23 mouse cellular contexts compared by ENCODE assay signal in the genomic region with DNA sequence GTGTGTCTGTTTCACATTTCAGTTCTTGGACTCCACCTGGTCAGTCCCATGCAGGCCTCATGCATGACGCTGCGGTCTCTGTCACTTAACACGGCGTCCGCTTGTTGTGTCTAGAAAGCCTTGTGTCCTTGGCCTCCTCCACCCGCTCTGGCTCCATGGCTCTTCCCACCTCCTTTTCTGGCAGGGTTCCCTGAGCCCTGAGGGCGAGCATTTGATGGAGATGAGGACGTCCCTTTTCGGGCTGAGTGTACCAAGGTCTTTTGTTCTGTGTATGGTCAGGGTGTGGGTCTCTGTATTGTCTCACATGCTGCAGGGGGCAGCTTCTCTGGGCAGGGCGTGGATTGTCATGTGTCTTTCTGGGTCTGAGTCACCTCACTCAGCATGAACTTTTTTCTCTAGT.
DNase-seq lines count a peak whose midpoint lies in the region; TF ChIP-seq lines count a peak whose summit lies in the region.
"Had no signal": no experiment of that assay in that cellular context is flagged by ENCODE, and none has a peak within 500 bp of the region (broad histone marks: within the 10 kb centered on the region; RNA-seq: fewer than 3 reads in every experiment).

No protein-coding gene starts in this region.

- H3K27ac ChIP-seq in gastrocnemius, adult 2 months: no peak overlapping the region
- H3K27ac ChIP-seq: forebrain, embryonic 12.5 days; heart, adult 2 months; heart, embryonic 15.5 days; hindbrain, embryonic 15.5 days; kidney, embryonic 15.5 days; liver, embryonic 15.5 days; macrophage; midbrain, embryonic 10.5 days; stomach, postnatal 0 days had no signal

- TF ChIP-seq CTCF in gastrocnemius, adult 2 months (IDR thresholded peaks at IDR 0.05): no peak

- intact Hi-C loops in gastrocnemius, adult 2 months (cut with DNase I): no loop called here

- H3K4me3 ChIP-seq in gastrocnemius, adult 2 months: no peak overlapping the region
- H3K4me3 ChIP-seq: forebrain, embryonic 12.5 days; heart, adult 2 months; heart, embryonic 15.5 days; hindbrain, embryonic 15.5 days; kidney, embryonic 15.5 days; liver, embryonic 15.5 days; midbrain, embryonic 10.5 days had no signal

- peak; percentile 76 to 78 for DNase-seq in cerebellum, postnatal 10 days
- DNase-seq in cerebellum, adult 9-10 months: no peak
- peak; percentile 25 for DNase-seq in urinary bladder, postnatal 14 days (ENCODE audit: low spot score)
- no peak for DNase-seq in urinary bladder, postnatal 4 days (ENCODE audit: low spot score in 2 of 2)
- DNase-seq in adrenal gland, postnatal 25 days: peak; percentile 39
- no peak for DNase-seq in layer of hippocampus, postnatal 36 days
- no peak for DNase-seq in gastrocnemius, adult 2 months
- no peak for DNase-seq in testis, postnatal 14 days (ENCODE audit: low spot score)
- DNase-seq: cerebellum, adult 18-20 months; gastrocnemius, postnatal 25 days; heart, adult 2 months; heart, postnatal 4 days; kidney, postnatal 4 days; layer of hippocampus, adult 9-11 months; thymus, postnatal 14 days had no signal

Comparison
In these comparisons a context has a peak if more than half of its experiments do, and no peak if none do; other contexts are left out.
1. DNase-seq: peak in cerebellum, postnatal 10 days (2 of 2), urinary bladder, postnatal 14 days (single experiment) and adrenal gland, postnatal 25 days (single experiment); none in cerebellum, adult 9-10 months (single experiment), urinary bladder, postnatal 4 days (0 of 2), layer of hippocampus, postnatal 36 days (0 of 2), gastrocnemius, adult 2 months (single experiment) and testis, postnatal 14 days (single experiment).